Mouse (Mus musculus) heart, postnatal 36 days (tissue): ENCODE data around the gene Stfa3. TPM values are rescaled to one million over a fixed set of nuclear protein-coding genes. Genes with fewer than 3 reads are reported as not detected.
"Not testable (repeated sequence)": the region's sequence is repeated elsewhere in the genome, so short reads cannot be mapped to it uniquely, and the experiment has no call there.

Experiments
- DNase-seq, 2 experiments: peaks; one replicate each; pipeline ENCODE4 v3.0.0; 2021 to 2022
- intact Hi-C: fragments of 180-260 bp; cut with DNase I; formaldehyde crosslinking; loops from one replicate; pipeline ENCODE4 v1.15.1; 2025
- total RNA-seq, 2 experiments: library from RNA; stranded (reverse); gene quantifications; 2 replicates each; pipeline ENCODE4 v1.2.3; 2021

The Stfa3 gene
- not detected for total RNA-seq

DNA sequence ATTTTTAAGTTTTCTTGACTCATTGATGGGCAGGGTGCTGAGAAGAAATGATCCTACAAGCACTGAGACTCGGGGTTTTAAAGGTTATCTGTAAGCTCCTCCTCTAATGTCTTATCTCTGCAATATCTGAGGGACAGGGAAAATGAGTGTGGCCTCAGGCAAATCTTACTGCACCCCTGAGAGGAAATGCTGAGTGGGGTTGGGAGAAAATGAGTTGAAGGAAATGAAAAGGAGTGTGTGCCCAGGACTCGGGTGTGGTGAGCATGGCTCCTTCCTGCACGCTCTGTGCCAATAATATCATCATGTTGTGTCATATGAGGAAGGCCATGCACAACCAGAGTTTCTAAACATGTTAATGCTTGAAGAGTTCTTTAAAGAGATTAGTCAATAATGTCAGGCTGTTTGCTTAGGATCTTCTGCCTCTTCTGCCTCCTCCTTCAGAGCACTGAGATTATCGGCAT is at the start of gene Stfa3:
Stfa3 (minus strand) TSS at position 51 of the 461 bp plus-strand sequence.
- intact Hi-C loops = no loop called here
- no peak for DNase-seq

DNA sequence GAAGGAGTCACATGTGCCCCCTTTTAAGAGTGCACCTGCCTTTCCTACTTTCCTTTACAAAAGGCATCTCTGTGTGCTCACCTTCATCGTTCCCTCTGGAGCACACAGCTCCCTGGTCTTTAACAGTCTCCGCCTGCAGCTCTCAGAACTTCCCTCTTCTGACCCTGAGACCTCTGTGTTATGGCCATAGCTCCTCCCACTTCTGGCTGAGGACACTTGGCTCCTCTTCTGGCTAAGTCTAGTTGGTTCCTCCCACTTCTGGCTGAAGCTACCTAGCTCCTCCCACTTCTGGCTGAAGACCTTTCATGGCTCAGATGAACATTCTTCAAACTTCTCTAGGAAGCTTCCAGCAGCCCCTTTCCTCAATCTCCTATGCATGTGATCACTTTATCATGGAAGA is 47.1 kb upstream of the Stfa3 start:
- intact Hi-C loops = no loop called here

GRCm38 (mm10) chr16:36492420-36492819 is 37.2 kb upstream of the Stfa3 start:
- no peak for DNase-seq
- intact Hi-C loops = no loop called here

More for the DNA sequence above, 47.1 kb upstream of the Stfa3 start:
- DNase-seq = no peak

- peak in 1 of 2 experiments; percentile 1 for DNase-seq
- intact Hi-C loops = no loop called here
Measured at GRCm38 (mm10) chr16:36476866-36477265, 21.7 kb upstream of the Stfa3 start.

GRCm38 (mm10) chr16:36475530-36475929 is 20.3 kb upstream of the Stfa3 start:
- intact Hi-C loops = no loop called here
- no peak for DNase-seq

GRCm38 (mm10) chr16:36474849-36475248 is 19.7 kb upstream of the Stfa3 start:
- DNase-seq = no peak
- intact Hi-C loops = no loop called here

DNA sequence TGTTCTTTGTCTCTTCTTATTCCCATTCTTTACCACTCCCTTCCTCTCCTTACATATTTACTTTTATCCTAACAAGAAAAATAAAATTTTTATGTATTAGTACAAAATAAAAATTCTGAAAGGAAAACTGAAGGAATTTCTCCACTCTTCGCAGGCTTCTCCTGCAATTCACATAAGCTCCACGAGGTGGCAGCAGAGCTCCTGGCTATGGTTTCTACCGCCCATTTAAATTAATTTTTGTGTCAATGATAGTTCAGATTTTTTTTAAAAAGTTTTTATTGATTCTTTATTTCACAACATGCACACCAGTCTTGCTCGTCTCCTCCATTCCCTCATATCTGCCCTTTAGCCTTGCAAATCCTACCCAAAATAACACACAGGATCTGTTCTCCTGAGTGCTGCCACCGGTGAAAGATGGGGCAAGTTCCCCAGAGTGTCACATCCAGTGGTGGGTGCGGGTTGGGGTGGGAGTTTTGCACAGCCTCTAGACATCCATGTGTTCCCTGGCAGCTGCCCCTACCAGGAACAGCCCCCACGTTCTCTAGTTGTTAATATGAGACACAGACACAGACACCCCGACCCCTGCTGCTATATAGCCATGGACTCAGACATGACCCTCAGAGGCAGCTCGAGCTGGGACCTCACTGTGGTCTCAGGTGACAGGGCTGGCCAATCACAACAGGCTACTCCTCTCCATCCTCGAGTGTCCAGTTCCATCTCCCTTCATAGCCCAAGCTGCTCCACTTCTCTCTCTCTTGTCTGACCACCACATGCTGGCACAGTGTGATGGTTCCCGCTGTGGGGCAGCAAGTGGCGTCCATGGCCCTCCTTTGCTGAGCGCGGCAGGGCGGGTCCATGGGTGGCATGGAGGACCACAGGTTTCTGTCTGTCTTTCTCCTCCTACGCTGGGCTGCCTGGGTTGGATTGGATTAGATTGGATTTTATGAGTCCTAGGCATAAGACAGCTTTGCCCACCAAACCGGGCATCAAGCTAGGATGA is 18.3 kb upstream of the Stfa3 start:
- peak; percentile 39 to 67 for DNase-seq

DNA sequence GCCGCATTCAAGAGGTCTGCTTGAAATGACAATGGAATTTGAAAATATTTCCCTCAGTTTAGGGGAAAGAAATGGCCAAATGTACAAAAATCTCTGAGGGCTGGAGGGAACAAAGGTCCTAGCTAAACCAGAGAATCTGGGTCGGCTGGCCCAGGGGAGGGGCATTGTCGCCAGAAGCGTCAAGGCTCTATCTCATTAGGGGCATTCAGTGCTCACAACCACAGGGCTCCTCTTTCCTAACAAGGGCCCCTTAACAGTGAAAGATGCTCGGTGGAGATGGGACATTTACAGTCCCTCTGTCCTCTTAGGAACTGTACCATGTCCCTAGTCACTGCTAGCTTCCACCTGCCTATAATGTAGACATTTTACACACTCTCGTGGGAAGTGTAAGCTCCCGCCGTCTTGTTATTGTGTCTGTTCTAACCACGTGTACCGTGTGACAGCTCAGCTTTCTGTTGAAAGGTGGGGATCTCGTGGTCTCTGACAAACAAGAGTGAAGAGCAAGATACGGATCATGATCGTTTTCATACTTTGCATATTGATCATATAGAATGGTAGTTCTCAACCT is 16.0 kb upstream of the Stfa3 start:
- intact Hi-C loops = no loop called here
- no peak for DNase-seq

More for the DNA sequence above, 18.3 kb upstream of the Stfa3 start:
- intact Hi-C loops = loop anchor here (1.0 to 2.0 kb wide), 3 partner anchors 149 to 535 kb away; no protein-coding TSS in a partner anchor

DNA sequence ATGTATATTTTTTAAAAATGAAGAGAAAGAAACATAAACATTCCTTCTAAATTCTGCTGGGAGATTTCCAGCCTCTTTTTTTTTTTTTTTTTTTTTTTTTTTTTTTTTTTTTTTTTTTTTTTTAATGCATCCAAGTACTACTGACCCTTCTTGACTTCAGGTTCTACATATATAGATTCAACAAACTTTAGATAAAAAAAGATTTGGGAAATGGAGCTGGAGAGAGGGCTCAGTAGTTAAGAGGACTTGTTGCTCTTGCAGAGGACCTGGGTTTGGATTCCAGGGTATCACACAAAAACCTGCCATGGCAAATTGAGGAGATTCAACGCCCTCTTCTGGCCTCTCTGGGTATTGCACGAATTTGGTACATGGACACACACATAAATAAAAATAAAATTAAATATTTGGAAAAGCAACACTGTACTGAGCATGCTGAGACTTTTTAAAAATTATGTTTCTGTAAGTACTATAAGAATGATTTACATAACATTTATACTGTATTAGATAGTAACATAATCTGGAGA is 14.8 kb upstream of the Stfa3 start:
- peak in 1 of 2 experiments; percentile 20 for DNase-seq
- intact Hi-C loops = no loop called here

GRCm38 (mm10) chr16:36469367-36469766 is 14.2 kb upstream of the Stfa3 start:
- intact Hi-C loops = no loop called here

DNA sequence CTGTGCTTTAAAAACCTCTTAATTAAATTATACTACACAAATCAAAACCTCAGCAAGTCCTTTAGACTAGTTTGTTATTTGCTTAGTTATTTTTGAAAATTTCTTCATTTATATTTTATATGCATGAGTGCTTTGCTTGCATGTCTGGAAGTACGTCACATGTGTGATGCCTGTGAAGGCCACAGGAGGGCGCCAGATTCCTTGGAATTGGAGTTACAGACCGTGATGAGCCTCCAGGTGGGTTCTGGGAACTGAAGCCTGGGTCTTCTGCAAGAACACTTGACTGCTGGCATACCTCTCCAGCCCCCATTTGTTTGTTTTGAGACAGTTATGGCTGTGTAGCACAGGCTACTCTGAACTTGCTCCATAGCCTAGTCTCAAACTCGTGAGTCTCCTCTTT is 13.7 kb upstream of the Stfa3 start:
- intact Hi-C loops = no loop called here
- DNase-seq = no peak

More at GRCm38 (mm10) chr16:36469367-36469766, 14.2 kb upstream of the Stfa3 start:
- no peak for DNase-seq

GRCm38 (mm10) chr16:36467936-36468335 is 12.7 kb upstream of the Stfa3 start:
- DNase-seq = no peak
- intact Hi-C loops = no loop called here

GRCm38 (mm10) chr16:36465436-36465835 is 10.2 kb upstream of the Stfa3 start:
- no peak for DNase-seq
- intact Hi-C loops = no loop called here

- intact Hi-C loops = no loop called here
- no peak for DNase-seq
Measured at GRCm38 (mm10) chr16:36464076-36464475, 8.9 kb upstream of the Stfa3 start.

- no peak for DNase-seq
- intact Hi-C loops = no loop called here
Measured at GRCm38 (mm10) chr16:36460426-36460825, 5.2 kb upstream of the Stfa3 start.

- intact Hi-C loops, DNase-seq: not testable (repeated sequence)
Measured at GRCm38 (mm10) chr16:36420979-36421378, 34.2 kb downstream of the Stfa3 start.

DNA sequence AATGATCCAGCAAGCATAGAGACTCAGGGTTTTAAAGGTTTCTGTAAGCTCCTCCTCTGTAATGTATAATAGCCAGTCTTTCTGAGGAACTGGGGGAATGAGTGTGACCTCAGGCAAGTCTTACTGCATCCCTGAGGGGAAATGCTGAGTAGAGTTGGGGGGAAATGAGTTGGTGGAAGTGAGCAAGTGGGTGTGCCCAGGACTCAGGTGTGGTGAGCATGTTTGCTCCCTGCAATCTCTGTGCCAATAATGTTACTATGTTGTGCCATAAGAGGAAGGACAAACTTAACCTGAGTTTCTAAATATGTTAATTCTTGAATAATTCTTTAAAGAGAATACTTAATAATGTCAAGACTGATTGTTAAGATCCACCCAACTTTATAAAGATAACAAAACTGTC is 46.8 kb downstream of the Stfa3 start, which contains the start of gene Stfa2:
Stfa2 (minus strand) TSS at position 101 of the 400 bp plus-strand sequence.
- no peak for DNase-seq
- intact Hi-C loops = no loop called here
